Mouse (Mus musculus) midbrain, embryonic 12.5 days (tissue): ENCODE measurements at regions not wholly inside any gene's neighbourhood (a gene's known extent, or its start where the extent isn't known, plus 50 kb on each side); places are given as distances from the start of the nearest gene placed in this dataset.

ENCODE experiments used
- ATAC-seq: fragments of 200-750 bp; cut with Nextera tagmentation; 2 replicates; pipeline ENCODE4 v1.8.0; 2017; ENCODE audit warnings: low read depth, moderate TSS enrichment, moderate library complexity; ENCODE audit not compliant: low FRiP score
- H3K27ac ChIP-seq: fragments of 300-500 bp; sonication (generic); replicated peaks from 2 replicates; pipeline ENCODE4 v1.5.1; 2016; ENCODE audit warnings: mild to moderate bottlenecking
- H3K27me3 ChIP-seq: fragments of 300-500 bp; sonication (generic); 2 replicates; pipeline ENCODE4 v1.6.1; 2016; ENCODE audit warnings: mild to moderate bottlenecking
- H3K36me3 ChIP-seq: fragments of 300-500 bp; sonication (generic); 2 replicates; pipeline ENCODE4 v1.6.1; 2016
- H3K4me1 ChIP-seq: fragments of 300-500 bp; sonication (generic); 2 replicates; pipeline ENCODE4 v1.6.1; 2016
- H3K4me2 ChIP-seq: fragments of 300-500 bp; sonication (generic); replicated peaks from 2 replicates; pipeline ENCODE4 v1.6.1; 2016; ENCODE audit warnings: mild to moderate bottlenecking, moderate library complexity
- H3K4me3 ChIP-seq: fragments of 300-500 bp; sonication (generic); 2 replicates; pipeline ENCODE4 v1.5.1; 2016; ENCODE audit warnings: mild to moderate bottlenecking
- H3K9ac ChIP-seq: fragments of 300-500 bp; sonication (generic); replicated peaks from 2 replicates; pipeline ENCODE4 v1.6.1; 2016; ENCODE audit warnings: mild to moderate bottlenecking, moderate library complexity
- H3K9me3 ChIP-seq: fragments of 300-500 bp; sonication (generic); 2 replicates; pipeline ENCODE4 v1.6.1; 2016; ENCODE audit warnings: mild to moderate bottlenecking
- WGBS: fragments of 180-500 bp; shearing (Covaris S2); methylation state at CpG from one replicate; pipeline ENCODE4 v1.1.7; 2016; 5-methylcytosine and 5-hydroxymethylcytosine counted together

DNA sequence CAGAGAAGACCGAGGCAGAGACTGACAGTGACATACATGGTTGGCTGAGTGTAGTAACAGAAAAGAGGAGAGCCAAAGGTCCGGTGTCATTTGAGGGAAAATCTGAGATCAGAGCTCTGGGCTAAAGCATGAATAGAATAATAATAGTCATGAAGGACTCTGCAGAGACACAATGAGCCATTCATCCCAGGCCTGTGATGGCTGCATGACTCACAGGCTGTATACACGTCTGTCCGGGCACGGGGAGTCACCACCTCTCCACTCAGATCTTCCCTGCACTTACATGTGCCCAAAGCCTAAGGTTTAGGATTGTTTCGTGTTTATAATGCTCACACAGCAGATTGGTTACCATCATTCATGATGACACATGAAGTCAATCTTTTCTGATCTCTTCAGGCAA lies 246.2 kb upstream of the Jmjd1c start:
- H3K4me3 ChIP-seq = no peak overlapping the region
- no peak overlapping the region for H3K9ac ChIP-seq
- H3K27me3 ChIP-seq = no peaks in the 10 kb centered on the region
- H3K27ac ChIP-seq = no peak overlapping the region
- WGBS = 74% methylated on average over 6 of the region's 6 CpGs
- H3K36me3 ChIP-seq = no peaks in the 10 kb centered on the region
- H3K4me2 ChIP-seq = no peak overlapping the region
- ATAC-seq = no peak
- H3K9me3 ChIP-seq = no peaks in the 10 kb centered on the region
- H3K4me1 ChIP-seq = no peaks in the 10 kb centered on the region

DNA sequence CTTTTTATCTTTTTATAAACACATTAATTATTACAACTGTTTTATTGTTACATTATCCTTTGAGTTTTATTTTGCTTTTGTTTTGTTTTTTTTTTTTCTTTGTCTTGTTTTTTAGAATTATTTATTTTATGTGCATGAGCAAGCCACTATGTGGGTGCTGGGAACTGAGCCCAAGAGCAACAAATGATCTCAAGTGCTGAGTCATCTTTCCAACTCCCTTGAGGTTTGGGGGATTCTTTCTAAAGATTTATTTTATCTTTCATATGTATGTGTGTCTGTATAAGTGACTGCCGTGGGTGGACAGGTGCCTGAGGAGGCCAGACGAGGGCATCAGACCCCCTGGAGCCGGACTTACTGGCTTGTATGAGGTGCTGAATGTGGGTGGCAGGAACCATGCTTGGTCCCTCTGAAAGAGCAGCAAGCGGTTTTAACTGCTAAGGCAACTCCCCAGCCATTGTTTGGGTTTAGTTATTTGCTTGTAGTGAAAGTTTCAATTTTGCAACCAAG lies 244.9 kb upstream of the Jmjd1c start:
- H3K4me2 ChIP-seq = no peak overlapping the region
- no peak overlapping the region for H3K4me3 ChIP-seq
- H3K27ac ChIP-seq = no peak overlapping the region
- H3K4me1 ChIP-seq = no peaks in the 10 kb centered on the region
- no peak for ATAC-seq
- H3K9me3 ChIP-seq = no peaks in the 10 kb centered on the region
- no peaks in the 10 kb centered on the region for H3K27me3 ChIP-seq
- no peak overlapping the region for H3K9ac ChIP-seq
- 72% methylated on average over 4 of the region's 4 CpGs for WGBS
- no peaks in the 10 kb centered on the region for H3K36me3 ChIP-seq

DNA sequence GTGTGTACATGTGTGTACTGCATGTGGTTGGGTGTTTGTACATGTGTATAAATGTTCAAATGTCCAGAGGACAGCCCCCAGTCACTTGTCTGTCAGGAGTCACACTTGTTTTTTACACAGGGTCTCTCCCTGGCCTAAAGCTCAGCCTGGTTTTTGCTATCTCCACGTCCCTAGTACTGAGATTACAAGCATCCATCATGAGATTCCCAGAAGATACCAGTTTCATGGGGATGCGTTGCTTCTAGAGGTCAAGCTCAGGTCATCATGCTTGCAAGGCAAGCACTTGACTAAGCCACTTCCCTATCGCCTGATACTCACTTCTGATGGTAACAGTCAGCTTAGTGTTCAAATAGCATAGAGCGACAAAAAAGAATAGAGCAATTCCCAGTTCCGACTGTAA lies 244.1 kb upstream of the Jmjd1c start:
- no peak overlapping the region for H3K9ac ChIP-seq
- H3K9me3 ChIP-seq = no peaks in the 10 kb centered on the region
- no peak overlapping the region for H3K4me2 ChIP-seq
- no peaks in the 10 kb centered on the region for H3K4me1 ChIP-seq
- ATAC-seq = no peak
- WGBS = 80% methylated on average over 5 of the region's 5 CpGs
- H3K36me3 ChIP-seq = no peaks in the 10 kb centered on the region
- H3K27ac ChIP-seq = no peak overlapping the region
- H3K27me3 ChIP-seq = no peaks in the 10 kb centered on the region
- H3K4me3 ChIP-seq = no peak overlapping the region

DNA sequence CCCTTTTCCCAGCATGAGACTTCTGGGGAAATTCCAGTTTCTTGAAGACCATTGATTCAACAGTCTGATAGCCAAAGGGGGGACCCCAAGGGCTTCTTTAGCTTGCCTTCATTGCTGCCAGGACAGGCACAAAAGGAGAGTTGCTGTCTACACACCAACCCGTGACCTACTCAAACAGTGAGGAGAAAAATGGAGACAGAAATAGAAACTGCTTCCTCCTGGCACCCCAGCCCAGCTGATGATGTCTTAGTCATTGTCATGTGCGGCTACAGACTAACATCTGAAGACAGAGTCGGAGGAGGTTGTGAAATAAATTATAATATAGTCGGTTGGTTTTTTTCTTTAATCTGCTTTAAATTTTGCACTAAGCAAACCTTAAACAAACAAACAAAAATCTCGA lies 243.2 kb upstream of the Jmjd1c start:
- 57% methylated on average over 5 of the region's 5 CpGs for WGBS
- Histone ChIP-seq H3K4me3 (no peak overlapping the region), H3K4me1 (no peaks in the 10 kb centered on the region), H3K36me3 (no peaks in the 10 kb centered on the region), H3K27ac (no peak overlapping the region), H3K27me3 (no peaks in the 10 kb centered on the region), H3K9me3 (no peaks in the 10 kb centered on the region), H3K9ac (no peak overlapping the region), H3K4me2 (no peak overlapping the region)
- ATAC-seq = no peak; the same call in 1 of the 2 replicates

GRCm38 (mm10) chr10:66853258-66853657 lies 242.7 kb upstream of the Jmjd1c start:
- no peaks in the 10 kb centered on the region for H3K27me3 ChIP-seq
- no peak overlapping the region for H3K9ac ChIP-seq
- no peak overlapping the region for H3K27ac ChIP-seq
- no peaks in the 10 kb centered on the region for H3K4me1 ChIP-seq
- WGBS = 11% methylated on average over 13 of the region's 13 CpGs
- no peak for ATAC-seq
- H3K9me3 ChIP-seq = no peaks in the 10 kb centered on the region
- no peaks in the 10 kb centered on the region for H3K36me3 ChIP-seq
- no peak overlapping the region for H3K4me3 ChIP-seq
- H3K4me2 ChIP-seq = peak overlapping the region; percentile 23

DNA sequence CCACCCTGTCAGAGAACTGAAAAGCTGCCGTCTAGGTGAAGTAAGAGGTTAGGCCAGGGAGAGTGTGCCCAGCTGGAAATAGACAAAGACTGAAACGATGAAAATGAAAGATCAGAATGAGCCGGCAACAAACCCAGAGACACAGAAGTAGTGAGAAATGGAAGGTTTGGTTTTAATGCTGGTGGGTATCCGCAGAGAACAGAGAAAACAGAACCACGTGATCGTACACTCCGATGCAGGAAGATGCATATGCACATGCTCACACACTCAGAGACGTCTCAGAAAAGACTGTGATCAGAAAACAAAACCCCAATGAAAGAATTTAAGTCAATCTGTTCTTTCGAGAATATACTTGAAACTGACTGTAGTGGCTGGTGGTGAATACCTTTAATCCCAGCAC lies 241.0 kb upstream of the Jmjd1c start:
- H3K36me3 ChIP-seq = no peaks in the 10 kb centered on the region
- H3K9me3 ChIP-seq = no peaks in the 10 kb centered on the region
- WGBS = 90% methylated on average over 9 of the region's 9 CpGs
- no peaks in the 10 kb centered on the region for H3K27me3 ChIP-seq
- H3K27ac ChIP-seq = no peak overlapping the region
- no peak overlapping the region for H3K4me2 ChIP-seq
- H3K9ac ChIP-seq = no peak overlapping the region
- no peak for ATAC-seq
- no peaks in the 10 kb centered on the region for H3K4me1 ChIP-seq
- no peak overlapping the region for H3K4me3 ChIP-seq

GRCm38 (mm10) chr10:66857330-66857729 lies 238.6 kb upstream of the Jmjd1c start:
- Histone ChIP-seq H3K4me1 (no peaks in the 10 kb centered on the region), H3K27ac (no peak overlapping the region), H3K27me3 (no peaks in the 10 kb centered on the region), H3K4me3 (no peak overlapping the region), H3K9ac (no peak overlapping the region), H3K36me3 (no peaks in the 10 kb centered on the region), H3K4me2 (no peak overlapping the region), H3K9me3 (no peaks in the 10 kb centered on the region)
- no peak for ATAC-seq
- WGBS = 88% methylated on average over 7 of the region's 7 CpGs

DNA sequence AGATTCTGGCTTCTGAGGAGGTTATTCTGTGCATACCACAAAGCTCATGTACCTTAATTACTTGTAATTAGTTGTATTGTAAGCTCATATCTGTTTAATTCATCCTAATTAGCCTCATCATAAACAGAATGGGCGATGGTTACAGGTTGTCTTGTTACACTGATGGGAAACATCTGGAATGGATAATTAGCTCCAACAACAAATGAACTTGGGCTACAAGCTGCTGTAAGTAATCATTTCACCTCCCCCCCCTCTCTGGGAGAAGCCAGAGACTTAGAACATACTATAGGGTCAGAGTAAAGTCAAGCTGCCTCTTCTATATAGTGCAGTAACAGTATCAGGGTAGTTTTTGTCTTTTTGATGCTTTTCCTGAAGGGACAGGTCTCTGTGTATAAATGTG lies 234.5 kb upstream of the Jmjd1c start:
- no peaks in the 10 kb centered on the region for H3K4me1 ChIP-seq
- H3K36me3 ChIP-seq = no peaks in the 10 kb centered on the region
- H3K9me3 ChIP-seq = no peaks in the 10 kb centered on the region
- 80% methylated on average over 1 of the region's 1 CpGs for WGBS
- no peak overlapping the region for H3K9ac ChIP-seq
- H3K4me2 ChIP-seq = no peak overlapping the region
- ATAC-seq = no peak
- no peak overlapping the region for H3K27ac ChIP-seq
- H3K4me3 ChIP-seq = no peak overlapping the region
- H3K27me3 ChIP-seq = no peaks in the 10 kb centered on the region

- WGBS = 66% methylated on average over 14 of the region's 14 CpGs
- H3K27me3 ChIP-seq = no peaks in the 10 kb centered on the region
- no peak overlapping the region for H3K4me3 ChIP-seq
- no peaks in the 10 kb centered on the region for H3K36me3 ChIP-seq
- H3K9ac ChIP-seq = no peak overlapping the region
- no peaks in the 10 kb centered on the region for H3K4me1 ChIP-seq
- H3K4me2 ChIP-seq = no peak overlapping the region
- no peak for ATAC-seq
- H3K27ac ChIP-seq = no peak overlapping the region
- H3K9me3 ChIP-seq = no peaks in the 10 kb centered on the region
Observed at GRCm38 (mm10) chr10:66864161-66864862, 231.6 kb upstream of the Jmjd1c start.

- H3K4me1 ChIP-seq = no peaks in the 10 kb centered on the region
- H3K27me3 ChIP-seq = no peaks in the 10 kb centered on the region
- no peak overlapping the region for H3K4me2 ChIP-seq
- no peaks in the 10 kb centered on the region for H3K36me3 ChIP-seq
- no peak for ATAC-seq
- no peak overlapping the region for H3K27ac ChIP-seq
- no peak overlapping the region for H3K4me3 ChIP-seq
- no peak overlapping the region for H3K9ac ChIP-seq
- 84% methylated on average over 10 of the region's 10 CpGs for WGBS
- no peaks in the 10 kb centered on the region for H3K9me3 ChIP-seq
Observed at GRCm38 (mm10) chr10:66865010-66865582, 230.8 kb upstream of the Jmjd1c start.

DNA sequence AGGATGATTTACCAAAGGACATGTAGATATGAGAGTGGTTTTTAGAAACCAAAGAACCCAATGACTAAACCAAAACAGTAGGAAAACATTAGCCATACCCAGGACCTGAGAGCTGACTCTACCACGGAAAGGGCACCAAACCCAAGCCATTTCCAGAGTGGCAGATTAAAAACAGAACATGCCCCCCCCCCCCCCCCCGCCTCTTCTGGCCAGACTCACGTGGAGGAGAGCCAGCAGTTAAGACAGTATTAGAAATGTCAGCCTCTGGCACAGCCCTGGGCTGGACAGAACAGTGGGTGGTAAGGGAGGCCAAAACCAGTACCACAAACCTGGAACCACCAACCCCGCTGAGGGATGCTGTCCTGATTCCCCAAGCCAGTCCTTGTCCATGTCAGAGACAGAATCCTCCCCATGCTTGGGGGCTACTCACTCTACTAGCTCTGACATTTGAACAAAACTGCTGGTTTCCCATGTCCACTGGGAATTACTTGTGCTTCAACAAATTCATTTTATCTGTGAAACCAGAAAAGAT lies 224.7 kb upstream of the Jmjd1c start:
- no peak for ATAC-seq
- H3K9ac ChIP-seq = no peak overlapping the region
- WGBS = 73% methylated on average over 4 of the region's 4 CpGs
- no peak overlapping the region for H3K4me3 ChIP-seq
- H3K27ac ChIP-seq = no peak overlapping the region
- no peak overlapping the region for H3K4me2 ChIP-seq
- no peaks in the 10 kb centered on the region for H3K9me3 ChIP-seq
- no peaks in the 10 kb centered on the region for H3K27me3 ChIP-seq
- H3K36me3 ChIP-seq = no peaks in the 10 kb centered on the region
- H3K4me1 ChIP-seq = no peaks in the 10 kb centered on the region

- Histone ChIP-seq H3K4me2 (no peak overlapping the region), H3K9ac (no peak overlapping the region), H3K4me1 (no peaks in the 10 kb centered on the region), H3K36me3 (no peaks in the 10 kb centered on the region), H3K27ac (no peak overlapping the region), H3K4me3 (no peak overlapping the region), H3K27me3 (no peaks in the 10 kb centered on the region), H3K9me3 (no peaks in the 10 kb centered on the region)
- WGBS = 72% methylated on average over 1 of the region's 1 CpGs
- ATAC-seq = no peak
Observed at GRCm38 (mm10) chr10:66871673-66872072, 224.3 kb upstream of the Jmjd1c start.
